Mouse (Mus musculus) forebrain, embryonic 14.5 days (tissue): Measurements from ENCODE around the gene Gm13290. TPM values are rescaled to one million over a fixed set of nuclear protein-coding genes. Genes with fewer than 3 reads are reported as not detected.
"Not testable (repeated sequence)": the region's sequence is repeated elsewhere in the genome, so short reads cannot be mapped to it uniquely, and the experiment has no call there.

ENCODE experiments used
- ATAC-seq: fragments of 200-750 bp; cut with Nextera tagmentation; 2 replicates; pipeline ENCODE4 v1.8.0; 2017; ENCODE audit warnings: mild to moderate bottlenecking, moderate library complexity
- DNase-seq: peaks from one replicate; pipeline ENCODE4 v3.0.0-alpha.2; 2015; ENCODE audit warnings: low spot score
- H3K27ac ChIP-seq: fragments of 300-500 bp; sonication (generic); 2 replicates; pipeline ENCODE4 v1.5.1; 2014; ENCODE audit warnings: low read depth, mild to moderate bottlenecking, control low read depth, low read length, moderate library complexity
- H3K27me3 ChIP-seq: fragments of 300-500 bp; sonication (generic); replicated peaks from 2 replicates; pipeline ENCODE4 v1.6.1; 2014; ENCODE audit warnings: low read length, control low read depth, mixed read lengths; ENCODE audit not compliant: control insufficient read depth, insufficient read depth
- H3K36me3 ChIP-seq: fragments of 300-500 bp; sonication (generic); 2 replicates; pipeline ENCODE4 v1.6.1; 2014; ENCODE audit warnings: low read length, control low read depth; ENCODE audit not compliant: control insufficient read depth, insufficient read depth
- H3K4me1 ChIP-seq: fragments of 300-500 bp; sonication (generic); 2 replicates; pipeline ENCODE4 v1.6.1; 2014; ENCODE audit warnings: antibody characterized with exemption, low read length, control low read depth; ENCODE audit not compliant: control insufficient read depth, insufficient read depth
- H3K4me2 ChIP-seq: fragments of 300-500 bp; sonication (generic); 2 replicates; pipeline ENCODE4 v1.6.1; 2014; ENCODE audit warnings: mild to moderate bottlenecking, control low read depth, low read length
- H3K4me3 ChIP-seq: fragments of 300-500 bp; sonication (generic); 2 replicates; pipeline ENCODE4 v1.5.1; 2014; ENCODE audit warnings: low read depth, low read length, control low read depth
- H3K9ac ChIP-seq: fragments of 300-500 bp; sonication (generic); 2 replicates; pipeline ENCODE4 v1.6.1; 2014; ENCODE audit warnings: mild to moderate bottlenecking, low read length, control low read depth, moderate library complexity
- H3K9me3 ChIP-seq: fragments of 300-500 bp; sonication (generic); replicated peaks from 2 replicates; pipeline ENCODE4 v1.6.1; 2016; ENCODE audit warnings: low read length, control low read depth, mixed read lengths; ENCODE audit not compliant: control insufficient read depth
- WGBS: fragments of 180-500 bp; shearing (Covaris S2); extraction: QIAGEN DNeasy Blood & Tissue Kit; methylation state at CpG from one replicate; pipeline ENCODE4 v1.1.7; 2014; 5-methylcytosine and 5-hydroxymethylcytosine counted together
- polyA plus RNA-seq: library from polyadenylated mRNA; unstranded; fragments of >200 nt; fragmentation: Nextera tagmentation; extraction: Ambion mirVana; gene quantifications from 2 replicates; pipeline ENCODE4 v1.2.1, GENCODE M21; 2014

Gm13290 gene
- polyA plus RNA-seq, 1 experiment from 2014 or later = not detected

- not testable (repeated sequence) for H3K4me1 ChIP-seq, H3K9ac ChIP-seq, H3K9me3 ChIP-seq, H3K27me3 ChIP-seq, ATAC-seq, H3K27ac ChIP-seq, H3K36me3 ChIP-seq
- 3% methylated on average over 24 of the region's 42 CpGs for WGBS
- DNase-seq = peak; percentile 61
- Histone ChIP-seq H3K4me2 (peak overlapping the region; percentile 51), H3K4me3 (peak overlapping the region; percentile 24)
Measured at GRCm38 (mm10) chr4:88763384-88764018, 10.1 kb upstream of the Gm13290 start.

GRCm38 (mm10) chr4:88776622-88777021 lies 3.0 kb downstream of the Gm13290 start, which contains the start of gene Gm13289:
Gm13289 (plus strand) TSS chr4:88776922.
- not testable (repeated sequence) for H3K4me2 ChIP-seq, H3K36me3 ChIP-seq, H3K27me3 ChIP-seq, ATAC-seq, DNase-seq, H3K27ac ChIP-seq, H3K9me3 ChIP-seq, H3K4me3 ChIP-seq, H3K4me1 ChIP-seq, H3K9ac ChIP-seq
- no CpG with 5 or more reads among the region's 29 CpGs for WGBS

- H3K27ac ChIP-seq, H3K36me3 ChIP-seq, H3K9me3 ChIP-seq, H3K4me3 ChIP-seq, DNase-seq, H3K4me2 ChIP-seq, H3K4me1 ChIP-seq, ATAC-seq, H3K9ac ChIP-seq, H3K27me3 ChIP-seq: not testable (repeated sequence)
- no CpG with 5 or more reads among the region's 29 CpGs for WGBS
Measured at GRCm38 (mm10) chr4:88779550-88779949, 5.9 kb downstream of the Gm13290 start, which contains the start of gene Gm13272. Gm13272 (plus strand) TSS chr4:88779850.

GRCm38 (mm10) chr4:88780320-88780719 lies 6.7 kb downstream of the Gm13290 start:
- not testable (repeated sequence) for H3K9me3 ChIP-seq, DNase-seq, H3K9ac ChIP-seq, H3K27ac ChIP-seq, H3K36me3 ChIP-seq, H3K4me2 ChIP-seq, H3K4me1 ChIP-seq, H3K4me3 ChIP-seq, ATAC-seq, H3K27me3 ChIP-seq
- 53% methylated on average over 14 of the region's 18 CpGs for WGBS

GRCm38 (mm10) chr4:88781831-88782230 lies 8.2 kb downstream of the Gm13290 start, which contains the start of gene Ifnz:
Ifnz (plus strand) TSS chr4:88782131.
- 11% methylated on average over 2 of the region's 7 CpGs for WGBS
- not testable (repeated sequence) for H3K4me3 ChIP-seq, H3K36me3 ChIP-seq, DNase-seq, H3K27ac ChIP-seq, H3K9ac ChIP-seq, H3K27me3 ChIP-seq, ATAC-seq, H3K9me3 ChIP-seq, H3K4me1 ChIP-seq
- peak within 1 kb of the TSS; percentile 33; the same call in 1 of the 2 replicates for H3K4me2 ChIP-seq

GRCm38 (mm10) chr4:88782335-88782734 lies 8.7 kb downstream of the Gm13290 start:
- WGBS = 0% methylated on average over 12 of the region's 31 CpGs
- H3K27me3 ChIP-seq, ATAC-seq, H3K36me3 ChIP-seq, H3K4me1 ChIP-seq, DNase-seq, H3K9ac ChIP-seq, H3K4me3 ChIP-seq, H3K9me3 ChIP-seq, H3K27ac ChIP-seq: not testable (repeated sequence)
- H3K4me2 ChIP-seq = peak overlapping the region; percentile 33; the same call in 1 of the 2 replicates

- not testable (repeated sequence) for ATAC-seq, H3K9ac ChIP-seq
- no CpG with 5 or more reads among the region's 27 CpGs for WGBS
Measured at GRCm38 (mm10) chr4:88785409-88785808, 11.8 kb downstream of the Gm13290 start, which contains the start of gene Gm13276. Gm13276 (plus strand) TSS chr4:88785709.

GRCm38 (mm10) chr4:88788402-88788801 lies 14.8 kb downstream of the Gm13290 start, which contains the start of gene Gm13277:
Gm13277 (plus strand) TSS chr4:88788632.
- not testable (repeated sequence) for H3K9me3 ChIP-seq, DNase-seq, H3K36me3 ChIP-seq, H3K27me3 ChIP-seq, ATAC-seq, H3K4me3 ChIP-seq, H3K4me1 ChIP-seq, H3K4me2 ChIP-seq, H3K9ac ChIP-seq, H3K27ac ChIP-seq
- no CpG with 5 or more reads among the region's 28 CpGs for WGBS

More at GRCm38 (mm10) chr4:88785409-88785808, 11.8 kb downstream of the Gm13290 start, which contains the start of gene Gm13276:
- DNase-seq, H3K27me3 ChIP-seq, H3K4me2 ChIP-seq, H3K4me3 ChIP-seq, H3K4me1 ChIP-seq, H3K9me3 ChIP-seq, H3K27ac ChIP-seq, H3K36me3 ChIP-seq: not testable (repeated sequence)

- not testable (repeated sequence) for H3K9ac ChIP-seq, H3K36me3 ChIP-seq, ATAC-seq, H3K27me3 ChIP-seq, H3K4me1 ChIP-seq, H3K27ac ChIP-seq, DNase-seq, H3K4me3 ChIP-seq, H3K9me3 ChIP-seq, H3K4me2 ChIP-seq
- no CpG with 5 or more reads among the region's 28 CpGs for WGBS
Measured at GRCm38 (mm10) chr4:88791250-88791649, 17.6 kb downstream of the Gm13290 start, which contains the start of gene Gm13278. Gm13278 (plus strand) TSS chr4:88791550.
